Mouse (Mus musculus): ENCODE measurements around the gene Igdcc4. TPM values are rescaled to one million over a fixed set of nuclear protein-coding genes. Genes with fewer than 3 reads are reported as not detected.

Gene Igdcc4
- total RNA-seq, 2 experiments from 2014 or later = 12.3 to 13.8 TPM

Other genes starting within 250 kb of the Igdcc4 start
- under 1 TPM; 0.15 to 0.27 TPM for gene Slc24a1, start 149.9 kb upstream of the Igdcc4 start, total RNA-seq (2021)
- 10 to 100 TPM; 14.2 to 14.5 TPM for gene Ints14, start 140.6 kb upstream of the Igdcc4 start, total RNA-seq (2021)
- 10 to 100 TPM; 16.7 to 18.0 TPM for gene Hacd3, start 79.8 kb upstream of the Igdcc4 start, total RNA-seq (2021)
- 10 to 100 TPM; 57.2 to 60.2 TPM for gene Dpp8, start 69.1 kb upstream of the Igdcc4 start, total RNA-seq (2021)
- gene Igdcc3, start 39.7 kb downstream of the Igdcc4 start, total RNA-seq (2021) = under 1 TPM; 0.15 to 0.18 TPM
- 1 to 10 TPM; 2.3 to 2.9 TPM for gene Parp16, start 93.9 kb downstream of the Igdcc4 start, total RNA-seq (2021)
- 1 to 10 TPM; 2.8 to 3.3 TPM for gene Cilp, start 163.7 kb downstream of the Igdcc4 start, total RNA-seq (2021)
- 100 to 1,000 TPM; 117 to 125 TPM for gene Clpx, start 192.8 kb downstream of the Igdcc4 start, total RNA-seq (2021)
- 10 to 100 TPM; 14.4 to 18.4 TPM for gene Pdcd7, start 244.6 kb downstream of the Igdcc4 start, total RNA-seq (2021)